In the genomic region with DNA sequence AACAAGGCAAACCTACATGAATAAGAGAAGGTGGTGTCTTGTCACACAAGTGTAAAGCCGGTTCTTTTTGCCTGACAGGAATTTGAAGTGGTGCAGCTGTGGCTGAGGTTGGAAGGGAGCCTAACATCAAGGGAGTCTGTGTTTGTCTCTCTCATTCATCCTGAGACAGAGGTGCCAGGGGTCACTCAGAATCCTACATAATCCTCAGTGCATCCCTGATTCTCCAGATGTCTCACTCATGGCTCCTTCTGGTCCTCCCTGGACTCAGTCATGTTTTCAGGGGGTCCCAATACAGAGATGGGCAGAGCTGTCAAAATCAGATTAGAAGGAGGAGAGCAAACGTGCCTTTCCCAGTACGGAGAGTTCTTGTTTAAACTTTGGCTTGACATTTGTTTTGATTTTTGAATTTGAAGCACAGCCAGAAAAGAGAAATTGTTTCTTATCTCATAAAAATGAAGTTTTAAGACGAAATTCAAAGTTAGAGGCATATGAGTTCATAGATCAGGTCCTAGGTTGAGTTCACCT, we compare ENCODE assay signal across 25 mouse cellular contexts.
DNase-seq lines count a peak whose midpoint lies in the region.
"Had no signal": no experiment of that assay in that cellular context is flagged by ENCODE, and none has a peak within 500 bp of the region (broad histone marks: within the 10 kb centered on the region; RNA-seq: fewer than 3 reads in every experiment).

No protein-coding gene starts in this region.

- H3K9me3 ChIP-seq in heart, embryonic 10.5 days: no peaks in the 10 kb centered on the region
- H3K9me3 ChIP-seq: forebrain, embryonic 13.5 days; G1E; heart, embryonic 15.5 days; hindbrain, embryonic 10.5 days; intestine, embryonic 15.5 days; kidney, embryonic 15.5 days; limb, embryonic 10.5 days; limb, embryonic 15.5 days; liver, embryonic 13.5 days had no signal

- peak; percentile 1 for DNase-seq in embryo, embryonic 10.5 days (ENCODE audit: low spot score)
- DNase-seq in embryo, embryonic 9.5 days (ENCODE audit: extremely low spot score): no peak
- DNase-seq in heart, postnatal 10 days: peak; percentile 14 to 19
- no peak for DNase-seq in heart, embryonic 10.5 days (ENCODE audit: low spot score)
- DNase-seq in kidney, postnatal 4 days: peak; percentile 30 to 31
- no peak for DNase-seq in kidney, adult 18-20 months
- peak; percentile 6 for DNase-seq in mesoderm, embryonic 11.5 days (ENCODE audit: low read depth, low spot score)
- DNase-seq: adrenal gland, adult 8-10 months; cerebellum, adult 8-10 months; cerebellum, postnatal 25 days; gastrocnemius, postnatal 14 days; layer of hippocampus, postnatal 36 days; liver, embryonic 13.5 days; lung, adult 2 months; midbrain, embryonic 14.5 days; thymus, postnatal 4 days had no signal

- intact Hi-C loops in heart, postnatal 10 days (cut with DNase I): no loop called here

- H3K27me3 ChIP-seq in heart, embryonic 10.5 days (ENCODE audit: insufficient read depth, poor library complexity, severe bottlenecking): no peaks in the 10 kb centered on the region
- H3K27me3 ChIP-seq: forebrain, embryonic 13.5 days; heart, embryonic 15.5 days; intestine, embryonic 15.5 days; kidney, embryonic 15.5 days; limb, embryonic 15.5 days; liver, embryonic 13.5 days had no signal

- H3K27ac ChIP-seq in heart, embryonic 10.5 days: no peak overlapping the region
- H3K27ac ChIP-seq: forebrain, embryonic 13.5 days; heart, embryonic 15.5 days; hindbrain, embryonic 10.5 days; intestine, embryonic 15.5 days; kidney, embryonic 15.5 days; limb, embryonic 10.5 days; limb, embryonic 15.5 days; liver, embryonic 13.5 days; macrophage had no signal

- WGBS in heart, embryonic 10.5 days: 58% methylated on average over 4 of the region's 4 CpGs

- no peaks in the 10 kb centered on the region for H3K36me3 ChIP-seq in heart, embryonic 10.5 days
- H3K36me3 ChIP-seq: G1E; heart, embryonic 15.5 days; hindbrain, embryonic 10.5 days; intestine, embryonic 15.5 days; kidney, embryonic 15.5 days; limb, embryonic 10.5 days; limb, embryonic 15.5 days; liver, embryonic 13.5 days had no signal

- no peaks in the 10 kb centered on the region for H3K4me1 ChIP-seq in heart, embryonic 10.5 days
- H3K4me1 ChIP-seq: forebrain, embryonic 13.5 days; heart, embryonic 15.5 days; hindbrain, embryonic 10.5 days; kidney, embryonic 15.5 days; limb, embryonic 10.5 days; limb, embryonic 15.5 days; liver, embryonic 13.5 days had no signal

- H3K4me3 ChIP-seq in heart, embryonic 10.5 days: no peak overlapping the region
- H3K4me3 ChIP-seq: forebrain, embryonic 13.5 days; heart, embryonic 15.5 days; hindbrain, embryonic 10.5 days; intestine, embryonic 15.5 days; kidney, embryonic 15.5 days; limb, embryonic 10.5 days; limb, embryonic 15.5 days; liver, embryonic 13.5 days had no signal

Comparison
In these comparisons a context has a peak if more than half of its experiments do, and no peak if none do; other contexts are left out.
1. DNase-seq: peak in embryo, embryonic 10.5 days (single experiment), heart, postnatal 10 days (2 of 2), kidney, postnatal 4 days (2 of 2) and mesoderm, embryonic 11.5 days (single experiment); none in embryo, embryonic 9.5 days (single experiment), heart, embryonic 10.5 days (single experiment) and kidney, adult 18-20 months (single experiment).